Mouse (Mus musculus) forebrain, embryonic 14.5 days (tissue): ENCODE measurements around the gene Ccdc148. TPM values are rescaled to one million over a fixed set of nuclear protein-coding genes. Genes with fewer than 3 reads are reported as not detected.

Experiments
- ATAC-seq: fragments of 200-750 bp; cut with Nextera tagmentation; 2 replicates; pipeline ENCODE4 v1.8.0; 2017; ENCODE audit warnings: mild to moderate bottlenecking, moderate library complexity
- DNase-seq: peaks from one replicate; pipeline ENCODE4 v3.0.0-alpha.2; 2015; ENCODE audit warnings: low spot score
- H3K27ac ChIP-seq: fragments of 300-500 bp; sonication (generic); 2 replicates; pipeline ENCODE4 v1.5.1; 2014; ENCODE audit warnings: low read depth, mild to moderate bottlenecking, control low read depth, low read length, moderate library complexity
- H3K27me3 ChIP-seq: fragments of 300-500 bp; sonication (generic); replicated peaks from 2 replicates; pipeline ENCODE4 v1.6.1; 2014; ENCODE audit warnings: low read length, control low read depth, mixed read lengths; ENCODE audit not compliant: control insufficient read depth, insufficient read depth
- H3K36me3 ChIP-seq: fragments of 300-500 bp; sonication (generic); 2 replicates; pipeline ENCODE4 v1.6.1; 2014; ENCODE audit warnings: low read length, control low read depth; ENCODE audit not compliant: control insufficient read depth, insufficient read depth
- H3K4me1 ChIP-seq: fragments of 300-500 bp; sonication (generic); 2 replicates; pipeline ENCODE4 v1.6.1; 2014; ENCODE audit warnings: antibody characterized with exemption, low read length, control low read depth; ENCODE audit not compliant: control insufficient read depth, insufficient read depth
- H3K4me2 ChIP-seq: fragments of 300-500 bp; sonication (generic); 2 replicates; pipeline ENCODE4 v1.6.1; 2014; ENCODE audit warnings: mild to moderate bottlenecking, control low read depth, low read length
- H3K4me3 ChIP-seq: fragments of 300-500 bp; sonication (generic); 2 replicates; pipeline ENCODE4 v1.5.1; 2014; ENCODE audit warnings: low read depth, low read length, control low read depth
- H3K9ac ChIP-seq: fragments of 300-500 bp; sonication (generic); 2 replicates; pipeline ENCODE4 v1.6.1; 2014; ENCODE audit warnings: mild to moderate bottlenecking, low read length, control low read depth, moderate library complexity
- H3K9me3 ChIP-seq: fragments of 300-500 bp; sonication (generic); replicated peaks from 2 replicates; pipeline ENCODE4 v1.6.1; 2016; ENCODE audit warnings: low read length, control low read depth, mixed read lengths; ENCODE audit not compliant: control insufficient read depth
- WGBS: fragments of 180-500 bp; shearing (Covaris S2); extraction: QIAGEN DNeasy Blood & Tissue Kit; methylation state at CpG from one replicate; pipeline ENCODE4 v1.1.7; 2014; 5-methylcytosine and 5-hydroxymethylcytosine counted together
- polyA plus RNA-seq: library from polyadenylated mRNA; unstranded; fragments of >200 nt; fragmentation: Nextera tagmentation; extraction: Ambion mirVana; gene quantifications from 2 replicates; pipeline ENCODE4 v1.2.1, GENCODE M21; 2014

The Ccdc148 gene
- polyA plus RNA-seq, 1 experiment from 2014 or later, result 1.8 TPM

DNA sequence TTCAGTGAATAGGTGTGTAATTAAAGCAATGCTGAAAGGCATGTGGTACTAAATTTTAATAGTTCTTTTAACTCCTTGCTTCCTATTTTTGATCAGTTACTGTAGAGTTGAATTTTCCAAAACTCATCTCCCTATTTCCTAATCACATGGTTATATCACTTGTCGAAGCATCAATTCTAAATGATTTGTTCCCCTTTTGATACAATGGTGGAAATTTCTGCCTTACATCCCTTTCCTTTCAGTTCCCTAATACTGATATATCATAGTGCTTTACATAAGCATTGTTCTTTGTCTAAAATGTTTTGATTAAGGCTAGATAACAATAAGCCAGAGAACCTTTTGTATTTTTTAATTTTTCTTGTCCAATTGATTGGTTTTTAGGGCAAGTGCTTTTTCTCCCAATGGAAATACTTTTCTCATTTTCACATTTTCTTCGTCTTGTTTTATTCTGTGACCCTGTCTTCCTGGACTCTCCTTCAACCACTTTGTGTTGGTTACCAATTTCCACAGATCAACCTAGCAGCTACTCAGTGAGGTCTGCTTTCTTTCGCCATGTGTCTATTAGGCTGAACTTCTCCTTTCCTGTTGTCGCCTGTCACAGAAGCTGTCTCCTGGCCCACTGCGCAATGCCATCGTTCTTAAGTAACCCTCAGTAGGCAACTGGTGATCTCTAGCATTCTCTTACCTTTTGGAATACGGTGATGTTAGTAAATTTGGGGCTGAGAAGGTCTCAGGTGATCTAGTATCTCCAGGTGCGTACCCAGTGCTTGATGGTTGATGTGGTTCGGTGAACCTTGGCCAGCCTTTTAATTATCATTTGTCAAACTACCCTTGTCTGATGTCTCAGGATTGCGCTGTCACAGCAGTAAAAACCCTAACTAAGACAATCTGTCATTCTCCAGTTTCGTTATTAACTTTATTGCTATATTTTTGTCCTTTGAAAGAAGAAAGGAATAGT is 23.9 kb upstream of the Ccdc148 start:
- no peaks in the 10 kb centered on the region for H3K4me1 ChIP-seq
- 97% methylated on average over 11 of the region's 11 CpGs for WGBS
- 0 out of 2 replicates have a peak, but pooled peaks cover 3% of the 10 kb centered on the region for H3K36me3 ChIP-seq
- no peak overlapping the region for H3K4me3 ChIP-seq
- no peaks in the 10 kb centered on the region for H3K27me3 ChIP-seq
- no peak overlapping the region for H3K27ac ChIP-seq
- no peaks in the 10 kb centered on the region for H3K9me3 ChIP-seq
- H3K4me2 ChIP-seq, result no peak overlapping the region
- DNase-seq (no peak), ATAC-seq (no peak)
- H3K9ac ChIP-seq, result no peak overlapping the region

DNA sequence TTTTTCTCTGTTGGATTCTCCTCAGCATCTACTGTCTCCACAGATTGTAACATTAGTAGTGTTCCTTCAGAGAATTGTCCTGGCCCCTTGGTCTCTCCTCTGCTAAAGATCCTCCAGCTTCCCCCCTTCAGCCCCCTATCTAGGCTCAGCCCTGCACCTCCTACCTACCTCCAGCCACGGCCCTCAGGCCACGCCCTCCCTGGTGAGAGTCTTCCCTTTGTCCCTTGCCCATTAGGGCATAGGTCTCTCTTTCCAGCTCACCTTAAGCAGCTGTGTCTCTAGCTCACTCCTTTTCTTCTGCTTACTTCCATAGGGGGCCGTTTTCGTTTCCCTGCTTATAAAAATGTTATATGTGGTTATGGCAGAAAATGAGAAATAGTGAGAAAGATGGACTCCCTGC is 23.1 kb upstream of the Ccdc148 start:
- Histone ChIP-seq H3K27me3 (no peaks in the 10 kb centered on the region), H3K27ac (no peak overlapping the region), H3K9ac (no peak overlapping the region), H3K36me3 (0 out of 2 replicates have a peak, but pooled peaks cover 3% of the 10 kb centered on the region), H3K9me3 (no peaks in the 10 kb centered on the region), H3K4me3 (no peak overlapping the region), H3K4me2 (no peak overlapping the region), H3K4me1 (no peaks in the 10 kb centered on the region)
- WGBS, result 79% methylated on average over 4 of the region's 4 CpGs
- ATAC-seq, result no peak
- DNase-seq, result no peak

DNA sequence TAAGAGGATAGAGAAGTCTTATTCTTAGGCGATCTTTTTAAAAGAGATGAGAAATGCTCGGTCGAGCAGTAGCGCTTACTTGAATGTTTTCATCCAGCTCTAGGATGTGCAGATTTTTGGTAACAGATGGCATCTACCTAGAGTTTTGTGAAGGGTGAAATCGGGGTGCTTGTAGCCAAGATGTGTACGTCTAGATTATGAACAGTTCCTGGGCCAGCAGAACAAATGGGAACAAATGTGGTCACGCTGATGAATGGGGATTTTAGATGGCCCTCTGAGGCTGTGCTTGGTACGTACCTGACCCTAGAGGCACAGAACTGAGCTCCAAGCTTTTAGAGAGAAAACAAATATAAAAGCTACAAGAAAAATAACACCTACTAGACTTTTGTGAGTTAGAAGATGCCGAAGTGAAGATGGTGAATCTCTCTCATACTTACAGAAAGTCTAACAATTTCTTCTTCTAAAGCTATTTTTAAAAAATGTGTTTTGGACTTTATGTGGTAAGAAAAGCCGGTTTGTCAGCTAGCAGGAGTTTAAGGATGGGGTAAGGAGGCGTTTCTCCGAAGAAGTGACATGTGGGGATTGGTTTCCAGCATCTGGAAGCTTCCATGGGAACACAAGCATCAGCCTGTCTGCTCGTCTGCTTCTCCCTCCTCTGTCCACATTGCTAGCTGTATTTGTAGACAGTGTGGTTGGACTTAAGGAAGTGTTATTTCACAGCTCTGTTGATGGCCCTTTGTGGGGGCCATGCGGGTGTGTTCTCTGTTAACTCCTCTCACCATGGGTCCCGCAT is 21.0 kb upstream of the Ccdc148 start:
- no peaks in the 10 kb centered on the region for H3K27me3 ChIP-seq
- H3K4me2 ChIP-seq, result no peak overlapping the region
- H3K9me3 ChIP-seq, result no peaks in the 10 kb centered on the region
- H3K27ac ChIP-seq, result no peak overlapping the region
- ATAC-seq, result no peak
- no peaks in the 10 kb centered on the region for H3K36me3 ChIP-seq
- 82% methylated on average over 15 of the region's 15 CpGs for WGBS
- no peaks in the 10 kb centered on the region for H3K4me1 ChIP-seq
- H3K9ac ChIP-seq, result no peak overlapping the region
- DNase-seq, result no peak
- H3K4me3 ChIP-seq, result no peak overlapping the region

DNA sequence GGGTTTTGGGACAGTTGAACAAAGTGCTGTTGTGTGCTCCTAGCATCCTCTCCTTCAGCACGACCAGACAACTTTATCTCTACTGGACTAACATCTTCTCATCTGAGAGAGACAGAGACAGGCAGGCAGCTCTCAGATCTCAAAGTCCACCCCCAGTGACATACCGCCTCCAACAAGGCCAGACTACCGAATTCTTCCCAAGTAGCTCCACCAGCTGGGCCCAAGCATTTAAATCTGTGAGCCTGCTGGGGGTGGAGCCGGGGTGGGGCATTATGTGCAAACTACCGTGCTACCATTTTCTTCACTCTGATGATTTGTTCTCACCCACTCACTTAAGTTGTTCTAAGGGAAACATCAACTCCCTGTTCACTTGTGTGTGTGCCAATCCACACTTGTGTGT is 19.0 kb upstream of the Ccdc148 start:
- Histone ChIP-seq H3K27ac (no peak overlapping the region), H3K4me3 (no peak overlapping the region), H3K4me1 (no peaks in the 10 kb centered on the region), H3K9ac (no peak overlapping the region), H3K27me3 (no peaks in the 10 kb centered on the region), H3K36me3 (no peaks in the 10 kb centered on the region), H3K9me3 (no peaks in the 10 kb centered on the region), H3K4me2 (no peak overlapping the region)
- WGBS, result 69% methylated on average over 5 of the region's 5 CpGs
- ATAC-seq (no peak), DNase-seq (no peak)

DNA sequence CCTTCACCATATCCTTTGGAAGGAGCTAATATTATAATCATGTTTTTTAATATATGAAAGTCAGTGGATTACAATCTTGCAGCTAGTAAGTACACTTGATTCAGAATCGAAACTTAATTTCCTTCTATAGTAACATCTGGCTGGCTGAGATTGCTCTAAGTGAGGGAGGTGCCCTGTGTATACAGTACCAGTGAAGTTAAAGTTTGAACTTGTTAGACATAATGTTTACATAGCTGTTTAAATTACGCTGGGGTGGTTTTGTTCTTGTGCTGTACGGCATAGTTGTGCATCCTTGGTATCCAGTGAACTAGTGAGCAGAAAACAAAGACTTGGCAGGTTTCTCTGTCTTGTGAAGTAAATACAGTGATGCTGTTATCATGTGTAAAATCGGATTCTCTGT is 18.5 kb upstream of the Ccdc148 start:
- ATAC-seq, result no peak
- Histone ChIP-seq H3K9ac (no peak overlapping the region), H3K27ac (no peak overlapping the region), H3K4me3 (no peak overlapping the region), H3K4me2 (no peak overlapping the region), H3K4me1 (no peaks in the 10 kb centered on the region), H3K9me3 (no peaks in the 10 kb centered on the region), H3K27me3 (no peaks in the 10 kb centered on the region), H3K36me3 (no peaks in the 10 kb centered on the region)
- DNase-seq, result no peak
- 70% methylated on average over 4 of the region's 4 CpGs for WGBS

DNA sequence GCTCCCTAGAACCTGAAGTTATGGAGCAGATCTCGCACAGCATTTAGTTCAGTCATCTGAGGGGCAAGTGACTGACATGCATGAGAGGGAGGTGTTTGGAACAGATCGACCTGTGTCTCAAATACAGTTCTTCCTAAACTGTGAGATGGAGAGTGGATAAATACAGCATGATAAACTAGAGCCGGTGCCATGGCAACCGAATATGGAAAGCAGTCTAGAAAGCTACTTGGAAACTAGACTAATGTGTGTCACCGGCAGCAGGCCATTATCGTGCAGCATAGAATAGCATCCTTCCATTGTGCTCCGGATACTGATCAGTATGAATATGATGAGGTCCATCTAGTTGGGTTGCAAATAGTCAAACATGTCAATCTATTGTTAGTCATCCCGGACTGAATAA is 17.7 kb upstream of the Ccdc148 start:
- no peaks in the 10 kb centered on the region for H3K9me3 ChIP-seq
- H3K4me1 ChIP-seq, result no peaks in the 10 kb centered on the region
- peak; percentile 58 for DNase-seq
- WGBS, result 84% methylated on average over 8 of the region's 8 CpGs
- H3K9ac ChIP-seq, result no peak overlapping the region
- H3K27ac ChIP-seq, result no peak overlapping the region
- H3K36me3 ChIP-seq, result no peaks in the 10 kb centered on the region
- H3K4me3 ChIP-seq, result no peak overlapping the region
- H3K27me3 ChIP-seq, result no peaks in the 10 kb centered on the region
- H3K4me2 ChIP-seq, result no peak overlapping the region
- ATAC-seq, result peak; percentile 50

DNA sequence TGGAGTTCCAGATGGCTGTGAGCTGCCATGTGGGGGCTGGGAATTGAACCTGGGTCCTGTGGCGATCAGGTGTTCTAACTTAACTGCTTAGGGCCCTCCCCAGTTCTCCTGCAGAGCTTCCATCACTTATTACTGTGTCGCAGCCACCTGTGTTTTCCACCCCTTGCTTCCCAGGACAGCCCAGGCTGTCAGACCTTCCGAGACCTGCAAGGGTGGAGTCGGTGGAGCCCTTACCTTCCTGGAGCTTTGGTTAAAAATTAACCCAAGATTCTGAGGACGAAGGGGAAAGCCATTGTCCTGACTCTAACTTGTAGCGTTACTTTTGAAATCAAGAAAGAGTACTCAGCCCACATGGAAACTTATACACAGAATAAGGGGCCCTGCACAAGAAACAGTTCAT is 15.4 kb upstream of the Ccdc148 start:
- ATAC-seq (no peak), DNase-seq (no peak)
- no peak overlapping the region for H3K4me2 ChIP-seq
- H3K27ac ChIP-seq, result no peak overlapping the region
- H3K4me1 ChIP-seq, result no peaks in the 10 kb centered on the region
- H3K27me3 ChIP-seq, result no peaks in the 10 kb centered on the region
- H3K36me3 ChIP-seq, result no peaks in the 10 kb centered on the region
- H3K4me3 ChIP-seq, result no peak overlapping the region
- no peak overlapping the region for H3K9ac ChIP-seq
- WGBS, result 94% methylated on average over 6 of the region's 6 CpGs
- H3K9me3 ChIP-seq, result no peaks in the 10 kb centered on the region

DNA sequence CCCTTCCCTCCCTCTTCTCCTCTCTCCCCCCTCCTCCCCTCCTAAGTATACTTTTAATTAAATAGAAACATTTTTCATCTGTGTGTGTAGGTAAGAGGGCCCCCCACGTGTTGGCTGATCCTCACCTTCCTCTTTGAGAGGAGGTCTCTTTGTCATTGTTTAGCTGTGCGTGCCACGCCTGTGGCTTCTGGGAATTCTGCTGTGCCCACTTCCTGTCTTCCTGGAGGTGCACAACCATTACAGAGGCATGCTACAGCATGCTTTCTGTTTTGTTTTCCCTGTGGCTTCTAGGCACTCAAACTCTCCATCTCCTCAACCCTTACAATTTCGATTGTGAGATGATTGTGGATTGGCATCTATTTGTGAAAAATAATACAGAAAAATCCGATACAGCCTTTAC is 11.1 kb upstream of the Ccdc148 start:
- Histone ChIP-seq H3K9ac (no peak overlapping the region), H3K27ac (no peak overlapping the region), H3K4me2 (no peak overlapping the region), H3K27me3 (no peaks in the 10 kb centered on the region), H3K9me3 (no peaks in the 10 kb centered on the region), H3K36me3 (no peaks in the 10 kb centered on the region), H3K4me1 (no peaks in the 10 kb centered on the region), H3K4me3 (no peak overlapping the region)
- no peak for ATAC-seq
- 82% methylated on average over 5 of the region's 5 CpGs for WGBS
- DNase-seq, result no peak

DNA sequence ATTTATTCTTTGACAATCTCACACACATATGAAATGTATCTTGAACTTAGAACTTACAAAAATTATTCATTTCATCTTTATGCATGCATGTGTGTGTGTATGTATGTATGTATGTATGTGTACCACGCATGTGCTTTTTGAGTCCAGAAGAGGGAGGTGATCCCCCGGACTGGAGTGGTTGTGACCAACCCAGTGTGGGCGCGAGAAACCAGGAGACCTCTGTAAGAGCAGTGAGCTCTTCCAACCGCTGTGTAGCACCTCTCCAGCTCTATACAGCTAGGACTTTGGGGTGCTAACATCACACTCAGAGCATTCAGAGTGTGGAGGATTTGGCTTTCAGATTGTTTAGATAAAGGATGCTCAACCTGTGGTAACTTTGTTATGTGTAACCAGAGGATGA is 10.1 kb upstream of the Ccdc148 start:
- H3K36me3 ChIP-seq, result no peaks in the 10 kb centered on the region
- no peaks in the 10 kb centered on the region for H3K4me1 ChIP-seq
- no peak overlapping the region for H3K4me2 ChIP-seq
- no peak overlapping the region for H3K4me3 ChIP-seq
- no peaks in the 10 kb centered on the region for H3K9me3 ChIP-seq
- WGBS, result 96% methylated on average over 5 of the region's 5 CpGs
- no peak overlapping the region for H3K9ac ChIP-seq
- ATAC-seq, result no peak
- no peak for DNase-seq
- H3K27ac ChIP-seq, result no peak overlapping the region
- H3K27me3 ChIP-seq, result no peaks in the 10 kb centered on the region
